Mouse (Mus musculus): Measurements from ENCODE around the gene Kif18b.

DNA sequence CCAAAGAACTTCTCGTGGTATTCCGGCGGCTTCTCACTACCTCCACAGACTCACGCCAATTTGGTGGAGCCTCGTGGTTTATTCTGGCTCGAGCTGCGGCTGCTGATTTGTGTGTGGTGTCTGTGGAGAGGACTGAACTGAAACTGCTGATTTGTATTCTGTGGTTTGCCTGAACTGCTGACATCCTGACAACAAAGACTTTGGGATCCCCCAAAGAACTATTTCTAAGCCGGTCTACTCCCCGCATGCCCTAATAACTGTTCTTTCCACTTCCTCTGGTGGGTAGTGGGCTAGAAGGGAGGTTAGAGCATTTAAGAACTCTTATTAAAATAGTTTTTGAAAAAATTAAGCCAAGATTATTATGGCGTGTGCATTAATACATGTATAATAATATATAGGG, 5.7 kb upstream of the Kif18b start:
- TF ChIP-seq POLR2A (IDR thresholded peaks at IDR 0.05; ENCODE audit: low read depth, low read length), result no peak
- no peak for TF ChIP-seq CTCF (IDR thresholded peaks at IDR 0.05; ENCODE audit: extremely low read depth, insufficient read length, insufficient replicate concordance, low read depth, low read length)
